Mouse (Mus musculus) olfactory bulb, adult 2 months (tissue): ENCODE results near the gene Serpinf2.

Source experiments
- CTCF ChIP-seq: fragments of 200-500 bp; IDR thresholded peaks from 2 replicates; pipeline ENCODE4 v1.5.1; 2012; ENCODE audit warnings: low read depth, mild to moderate bottlenecking, low read length, moderate library complexity; ENCODE audit not compliant: insufficient read depth
- POLR2A ChIP-seq: fragments of 200-500 bp; IDR thresholded peaks from 2 replicates; pipeline ENCODE4 v1.6.1; 2012; ENCODE audit warnings: mild to moderate bottlenecking, low read depth, low read length, moderate library complexity; ENCODE audit not compliant: insufficient read depth

DNA sequence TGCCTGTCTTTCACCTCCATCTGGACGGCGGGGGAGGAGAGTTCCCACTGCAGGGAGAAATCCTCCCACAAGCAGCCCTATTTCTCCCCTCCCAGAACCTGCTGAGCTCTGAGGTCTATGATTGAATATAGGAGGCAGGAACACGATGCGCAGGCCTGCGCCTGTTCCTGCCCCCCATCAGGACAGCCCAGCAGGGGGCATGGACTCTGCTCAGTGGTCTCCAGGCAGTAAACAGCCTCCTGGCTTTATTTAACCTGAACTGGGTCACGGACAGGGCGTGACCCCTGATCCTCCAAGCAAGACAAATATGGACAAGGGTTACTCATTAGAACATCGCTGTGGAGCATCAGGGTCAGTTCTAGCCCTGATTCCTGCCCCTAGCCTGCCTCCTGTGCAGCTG is 4.3 kb upstream of the Serpinf2 start:
- no peak for TF ChIP-seq CTCF
- TF ChIP-seq POLR2A: no peak
